Mouse (Mus musculus) lung, postnatal 10 days (tissue): ENCODE data around the gene Nedd4.

Experiments used
- DNase-seq: peaks from one replicate; pipeline ENCODE4 v3.0.0; 2021

The Nedd4 gene

GRCm38 (mm10) chr9:72797136-72797621, 135.0 kb downstream of the Nedd4 start:
- peak; percentile 62 for DNase-seq
